Mouse (Mus musculus) midbrain, embryonic 11.5 days (tissue): ENCODE measurements around the gene Cdc42ep2. TPM values are rescaled to one million over a fixed set of nuclear protein-coding genes. Genes with fewer than 3 reads are reported as not detected.

Experiments used
- ATAC-seq: fragments of 200-750 bp; cut with Nextera tagmentation; 2 replicates; pipeline ENCODE4 v1.8.0; 2017; ENCODE audit warnings: moderate TSS enrichment, moderate library complexity; ENCODE audit not compliant: low FRiP score
- DNase-seq: peaks from one replicate; pipeline ENCODE4 v3.0.0; 2015; ENCODE audit warnings: low spot score; ENCODE audit errors: missing footprints
- H3K27ac ChIP-seq: fragments of 300-500 bp; sonication (generic); 2 replicates; pipeline ENCODE4 v1.5.1; 2014; ENCODE audit warnings: low read depth, low read length
- H3K27me3 ChIP-seq: fragments of 300-500 bp; sonication (generic); 2 replicates; pipeline ENCODE4 v1.6.1; 2014; ENCODE audit warnings: mild to moderate bottlenecking, low read length, moderate library complexity, mixed read lengths; ENCODE audit not compliant: control insufficient read depth, insufficient read depth
- H3K36me3 ChIP-seq: fragments of 300-500 bp; sonication (generic); 2 replicates; pipeline ENCODE4 v1.6.1; 2014; ENCODE audit warnings: mild to moderate bottlenecking, low read length, moderate library complexity, mixed read lengths; ENCODE audit not compliant: control insufficient read depth, insufficient read depth
- H3K4me1 ChIP-seq: fragments of 300-500 bp; sonication (generic); 2 replicates; pipeline ENCODE4 v1.6.1; 2014; ENCODE audit warnings: low read length; ENCODE audit not compliant: control insufficient read depth, insufficient read depth
- H3K4me2 ChIP-seq: fragments of 300-500 bp; sonication (generic); 2 replicates; pipeline ENCODE4 v1.6.1; 2014; ENCODE audit warnings: mild to moderate bottlenecking, moderate library complexity
- H3K4me3 ChIP-seq: fragments of 300-500 bp; sonication (generic); 2 replicates; pipeline ENCODE4 v1.5.1; 2014; ENCODE audit warnings: low read depth, low read length
- H3K9ac ChIP-seq: fragments of 300-500 bp; sonication (generic); 2 replicates; pipeline ENCODE4 v1.6.1; 2014; ENCODE audit warnings: low read length
- H3K9me3 ChIP-seq: fragments of 300-500 bp; sonication (generic); 2 replicates; pipeline ENCODE4 v1.6.1; 2016; ENCODE audit warnings: low read length; ENCODE audit not compliant: control insufficient read depth
- WGBS: fragments of 180-500 bp; shearing (Covaris S2); extraction: QIAGEN DNeasy Blood & Tissue Kit; methylation state at CpG from one replicate; pipeline ENCODE4 v1.1.7; 2014; 5-methylcytosine and 5-hydroxymethylcytosine counted together
- polyA plus RNA-seq: library from polyadenylated mRNA; unstranded; fragments of >200 nt; fragmentation: Nextera tagmentation; extraction: Ambion mirVana; gene quantifications from 2 replicates; pipeline ENCODE4 v1.2.1, GENCODE M21; 2014

Gene Cdc42ep2
- 2.2 and 2.5 TPM in 2 replicates for polyA plus RNA-seq

DNA sequence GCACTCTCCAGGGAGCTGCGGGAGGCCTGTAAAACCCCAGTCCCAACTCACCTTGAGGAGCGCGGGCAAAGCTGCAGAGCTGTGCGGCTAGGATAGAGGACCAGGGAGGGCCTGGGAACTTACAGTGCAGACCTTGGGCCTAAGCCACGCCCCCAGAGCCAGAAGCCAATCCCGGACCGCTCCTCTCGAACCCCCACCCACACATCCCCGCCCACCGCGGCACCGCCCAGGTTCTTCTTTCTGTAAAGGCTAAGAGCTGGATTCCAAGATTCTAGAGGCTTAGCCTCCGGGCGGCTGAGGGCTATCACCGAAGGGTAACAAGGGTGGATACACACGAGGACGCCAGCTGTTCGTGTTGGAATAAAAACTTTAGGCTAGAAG is at the start of gene Cdc42ep2:
TSS of gene Cdc42ep2 (minus strand) at position 104 of the 381 bp plus-strand sequence.
- Histone ChIP-seq H3K36me3 (no peaks in the 10 kb centered on the region), H3K4me2 (peak within 1 kb of the TSS; percentile 92), H3K9me3 (no peaks in the 10 kb centered on the region), H3K9ac (peak within 1 kb of the TSS; percentile 52), H3K4me3 (peak within 1 kb of the TSS; percentile 43), H3K27me3 (no peaks in the 10 kb centered on the region; the same call in 1 of the 2 replicates), H3K4me1 (peaks cover 5% of the 10 kb centered on the region; the same call in 1 of the 2 replicates), H3K27ac (no peak within 1 kb of the TSS)
- peak; percentile 93 for ATAC-seq
- peak; percentile 99 for DNase-seq
- WGBS = under 1% methylated on average over 18 of the region's 18 CpGs

DNA sequence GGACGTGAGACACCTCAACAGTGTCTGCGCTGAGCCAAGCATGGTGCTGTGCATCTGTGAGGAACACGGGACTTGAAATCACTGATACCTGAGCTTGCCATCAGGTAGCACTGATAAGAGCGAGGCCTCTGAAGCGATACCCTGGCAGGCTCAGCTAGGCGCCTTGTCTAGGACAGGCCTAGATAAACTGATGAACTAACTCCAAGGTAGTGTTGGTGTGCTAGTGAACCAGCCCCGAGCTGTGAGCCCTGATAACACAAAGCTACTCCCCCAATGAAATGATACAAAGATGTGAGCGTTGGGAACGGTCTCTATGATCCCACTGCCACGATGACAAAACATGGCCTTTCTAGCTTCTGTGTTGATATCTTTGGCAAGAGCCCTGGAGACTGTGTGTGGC is 43.0 kb upstream of the Cdc42ep2 start:
- WGBS = 91% methylated on average over 10 of the region's 10 CpGs
- DNase-seq (peak; percentile 14), ATAC-seq (no peak)
- Histone ChIP-seq H3K9ac (no peak overlapping the region), H3K4me3 (no peak overlapping the region), H3K27me3 (no peaks in the 10 kb centered on the region), H3K9me3 (no peaks in the 10 kb centered on the region), H3K4me2 (no peak overlapping the region), H3K36me3 (no peaks in the 10 kb centered on the region), H3K27ac (no peak overlapping the region), H3K4me1 (peaks cover 11% of the 10 kb centered on the region)

DNA sequence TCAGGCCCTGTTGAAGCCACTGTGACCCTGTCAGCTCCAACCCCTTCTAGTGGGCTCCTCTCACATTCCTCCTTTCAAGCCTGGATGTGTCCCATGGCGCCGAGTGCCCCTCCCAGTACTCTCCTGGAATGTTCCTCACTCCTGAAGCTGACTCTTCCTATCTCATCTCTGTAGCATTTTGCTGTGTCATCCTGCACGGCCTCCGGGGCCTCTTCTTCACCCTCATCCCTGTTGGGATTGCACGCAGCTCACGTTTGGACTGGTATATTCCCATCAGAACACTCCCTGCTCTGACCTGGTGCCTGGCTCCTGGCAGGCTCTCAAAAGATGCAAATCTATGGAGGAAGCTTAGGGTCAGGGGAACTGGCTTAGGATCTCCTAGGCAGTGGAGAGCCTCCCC is 42.2 kb upstream of the Cdc42ep2 start:
- peak overlapping the region; percentile 24; the same call in 1 of the 2 replicates for H3K9ac ChIP-seq
- no peaks in the 10 kb centered on the region for H3K27me3 ChIP-seq
- H3K4me3 ChIP-seq = no peak overlapping the region
- no peak overlapping the region for H3K4me2 ChIP-seq
- H3K4me1 ChIP-seq = peaks cover 15% of the 10 kb centered on the region
- WGBS = 70% methylated on average over 6 of the region's 6 CpGs
- peak; percentile 33 for DNase-seq
- no peaks in the 10 kb centered on the region for H3K36me3 ChIP-seq
- ATAC-seq = no peak
- H3K27ac ChIP-seq = no peak overlapping the region
- no peaks in the 10 kb centered on the region for H3K9me3 ChIP-seq

- Histone ChIP-seq H3K4me2 (no peak overlapping the region), H3K4me1 (peaks cover 15% of the 10 kb centered on the region), H3K9me3 (no peaks in the 10 kb centered on the region), H3K27me3 (no peaks in the 10 kb centered on the region), H3K9ac (no peak overlapping the region), H3K27ac (no peak overlapping the region), H3K4me3 (no peak overlapping the region), H3K36me3 (no peaks in the 10 kb centered on the region)
- DNase-seq = no peak
- WGBS = 85% methylated on average over 2 of the region's 2 CpGs
- ATAC-seq = no peak
Measured at GRCm38 (mm10) chr19:5965910-5966309, 41.3 kb upstream of the Cdc42ep2 start.

DNA sequence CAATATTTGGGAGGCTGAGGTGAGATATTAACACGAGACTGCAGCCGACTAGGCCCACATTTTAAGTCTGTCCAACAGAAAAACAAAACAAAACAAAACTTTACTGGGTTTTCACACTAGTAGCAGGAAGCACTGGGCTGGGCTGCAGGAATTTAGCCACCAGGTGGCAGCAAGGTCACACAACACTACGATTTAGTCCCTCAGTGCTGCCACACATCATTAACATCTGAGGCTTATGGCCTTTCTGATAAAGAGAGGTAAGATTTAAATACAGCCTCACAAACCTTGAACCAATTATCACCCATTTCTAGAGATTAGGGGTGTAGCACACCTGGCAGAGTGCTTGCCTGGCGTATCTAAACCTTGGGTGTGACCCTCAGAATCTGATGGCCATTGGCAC is 40.7 kb upstream of the Cdc42ep2 start:
- H3K27ac ChIP-seq = no peak overlapping the region
- ATAC-seq (no peak), DNase-seq (peak; percentile 98)
- no peaks in the 10 kb centered on the region for H3K27me3 ChIP-seq
- H3K9me3 ChIP-seq = no peaks in the 10 kb centered on the region
- H3K4me2 ChIP-seq = no peak overlapping the region
- peaks cover 15% of the 10 kb centered on the region for H3K4me1 ChIP-seq
- H3K36me3 ChIP-seq = no peaks in the 10 kb centered on the region
- H3K9ac ChIP-seq = no peak overlapping the region
- 10% methylated on average over 4 of the region's 4 CpGs for WGBS
- H3K4me3 ChIP-seq = no peak overlapping the region

DNA sequence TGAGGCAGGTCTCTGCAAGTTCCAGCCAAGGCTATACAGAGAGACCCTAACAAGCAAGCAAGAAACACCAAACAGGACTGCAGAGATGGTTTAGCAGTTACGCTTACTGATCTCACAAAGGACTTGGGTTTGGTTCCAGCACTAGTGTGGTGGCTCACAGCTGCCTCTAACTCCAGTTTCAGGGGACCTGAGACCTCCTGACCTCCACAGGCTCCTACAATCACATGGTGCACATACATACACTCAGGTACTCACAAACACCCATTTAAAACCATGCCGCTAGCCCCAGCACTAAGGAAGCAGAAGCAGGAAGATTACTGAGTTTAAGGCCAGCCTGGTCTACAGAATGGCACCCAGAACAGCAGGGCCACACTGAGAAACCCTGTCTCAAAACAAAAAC is 40.2 kb upstream of the Cdc42ep2 start:
- Histone ChIP-seq H3K27ac (no peak overlapping the region), H3K4me1 (peaks cover 15% of the 10 kb centered on the region), H3K4me2 (peak overlapping the region; percentile 83), H3K36me3 (no peaks in the 10 kb centered on the region), H3K4me3 (peak overlapping the region; percentile 57), H3K9me3 (no peaks in the 10 kb centered on the region), H3K27me3 (no peaks in the 10 kb centered on the region), H3K9ac (no peak overlapping the region; the same call in 1 of the 2 replicates)
- DNase-seq (no peak), ATAC-seq (no peak)
- 85% methylated on average over 2 of the region's 2 CpGs for WGBS

DNA sequence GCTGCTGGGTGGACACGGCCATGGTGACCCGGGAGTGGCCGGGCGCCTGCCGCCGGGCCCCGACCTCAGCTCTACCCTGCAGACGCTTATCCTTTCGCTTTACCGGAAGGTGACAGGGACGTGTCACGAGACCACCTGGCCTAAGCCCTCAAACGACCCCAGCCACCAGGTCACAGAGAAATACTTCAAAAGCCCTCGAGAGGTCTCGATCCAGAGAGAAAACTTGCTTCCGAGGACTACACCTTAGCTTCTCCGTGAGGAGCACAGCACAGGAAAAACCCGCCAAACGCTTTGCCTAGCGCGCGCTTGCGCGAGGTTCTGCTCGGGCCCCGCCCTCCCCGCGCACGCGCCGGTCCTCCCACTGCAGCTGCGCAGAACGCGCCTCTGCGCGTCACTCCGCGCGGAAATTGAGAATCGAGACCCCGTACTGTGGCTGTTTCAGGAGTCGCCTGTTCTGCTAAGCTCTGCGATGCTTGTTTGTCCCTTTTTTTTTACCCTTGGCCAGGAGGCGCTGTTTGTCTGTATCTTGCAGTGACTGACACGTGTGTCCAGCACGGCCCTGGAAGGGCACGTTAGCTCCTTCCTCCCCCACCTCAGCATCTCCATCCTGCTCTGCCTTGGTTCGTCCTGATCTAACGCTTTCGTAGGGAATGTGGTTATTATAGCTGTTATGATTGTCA is 39.4 kb upstream of the Cdc42ep2 start, which contains the start of gene Pola2:
TSS of gene Pola2 (minus strand) at position 320 of the 680 bp plus-strand sequence.
- Histone ChIP-seq H3K27ac (no peak within 1 kb of the TSS), H3K9ac (peak within 1 kb of the TSS; percentile 68)
- WGBS = under 1% methylated on average over 50 of the region's 50 CpGs

GRCm38 (mm10) chr19:5962651-5963050 is 38.0 kb upstream of the Cdc42ep2 start:
- WGBS = 36% methylated on average over 1 of the region's 1 CpGs
- Histone ChIP-seq H3K27me3 (no peaks in the 10 kb centered on the region), H3K9ac (peak overlapping the region; percentile 68), H3K4me1 (peaks cover 15% of the 10 kb centered on the region), H3K36me3 (no peaks in the 10 kb centered on the region), H3K9me3 (no peaks in the 10 kb centered on the region), H3K4me2 (peak overlapping the region; percentile 83), H3K27ac (no peak overlapping the region), H3K4me3 (peak overlapping the region; percentile 57)
- ATAC-seq (no peak), DNase-seq (peak; percentile 86)

More for the DNA sequence above, 39.4 kb upstream of the Cdc42ep2 start, which contains the start of gene Pola2:
- Histone ChIP-seq H3K4me1 (peaks cover 15% of the 10 kb centered on the region), H3K27me3 (no peaks in the 10 kb centered on the region), H3K36me3 (no peaks in the 10 kb centered on the region), H3K9me3 (no peaks in the 10 kb centered on the region), H3K4me2 (peak within 1 kb of the TSS; percentile 83), H3K4me3 (peak within 1 kb of the TSS; percentile 57)
- DNase-seq = peak; percentile 99
- peak; percentile 86 for ATAC-seq

DNA sequence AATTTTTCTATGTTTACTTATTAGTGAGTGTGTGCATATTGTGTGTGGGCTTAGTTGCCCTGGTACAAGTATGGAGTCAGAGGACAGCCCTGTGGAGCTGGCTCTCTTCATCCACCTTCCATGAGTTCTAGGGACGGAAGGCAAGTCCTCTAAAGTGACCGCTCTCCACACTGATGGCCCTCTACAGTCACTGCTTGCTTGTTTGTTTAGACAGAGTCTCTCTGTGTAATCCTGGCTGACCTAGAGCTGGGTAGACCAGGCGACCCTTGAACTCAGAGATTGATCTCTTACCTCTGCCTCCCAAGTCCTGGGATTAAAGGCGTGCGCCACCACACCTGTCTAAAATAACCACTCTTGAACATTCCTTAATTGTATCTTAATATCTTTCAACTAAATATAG is 32.8 kb upstream of the Cdc42ep2 start:
- Histone ChIP-seq H3K36me3 (0 out of 2 replicates have a peak, but pooled peaks cover 3% of the 10 kb centered on the region), H3K4me3 (no peak overlapping the region), H3K27ac (no peak overlapping the region), H3K4me1 (peaks cover under 1% of the 10 kb centered on the region), H3K4me2 (no peak overlapping the region), H3K9me3 (no peaks in the 10 kb centered on the region), H3K9ac (no peak overlapping the region), H3K27me3 (no peaks in the 10 kb centered on the region)
- peak; percentile 26 for DNase-seq
- 92% methylated on average over 5 of the region's 5 CpGs for WGBS
- ATAC-seq = no peak
